Mouse (Mus musculus) MN1 (cell line): ENCODE measurements around the gene Gpr18.

ENCODE experiments used
- DNase-seq: peaks from one replicate; pipeline ENCODE4 v3.0.0-alpha.2; 2016; ENCODE audit warnings: low spot score

Gene Gpr18

GRCm38 (mm10) chr14:121949436-121949835 lies 33.9 kb upstream of the Gpr18 start:
- no peak for DNase-seq

DNA sequence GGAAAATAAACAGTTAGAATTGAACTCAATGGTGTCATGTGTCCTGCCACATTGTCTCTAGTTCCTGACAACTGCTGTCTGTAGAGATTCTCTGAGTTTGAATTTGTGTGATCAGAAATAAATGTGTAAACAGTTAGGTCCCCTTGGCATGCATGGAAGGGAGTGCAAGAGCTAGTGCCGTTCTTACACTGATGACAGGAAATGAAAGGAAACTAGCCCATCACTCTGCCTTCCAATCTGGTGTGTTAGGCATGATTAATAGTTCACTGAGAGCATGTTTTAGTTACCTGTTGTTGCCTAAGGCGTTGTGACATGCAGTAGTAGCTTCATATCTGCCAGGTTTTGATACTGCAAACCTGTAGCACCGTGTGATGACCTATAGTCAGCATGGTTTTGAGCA lies 32.4 kb upstream of the Gpr18 start:
- no peak for DNase-seq

DNA sequence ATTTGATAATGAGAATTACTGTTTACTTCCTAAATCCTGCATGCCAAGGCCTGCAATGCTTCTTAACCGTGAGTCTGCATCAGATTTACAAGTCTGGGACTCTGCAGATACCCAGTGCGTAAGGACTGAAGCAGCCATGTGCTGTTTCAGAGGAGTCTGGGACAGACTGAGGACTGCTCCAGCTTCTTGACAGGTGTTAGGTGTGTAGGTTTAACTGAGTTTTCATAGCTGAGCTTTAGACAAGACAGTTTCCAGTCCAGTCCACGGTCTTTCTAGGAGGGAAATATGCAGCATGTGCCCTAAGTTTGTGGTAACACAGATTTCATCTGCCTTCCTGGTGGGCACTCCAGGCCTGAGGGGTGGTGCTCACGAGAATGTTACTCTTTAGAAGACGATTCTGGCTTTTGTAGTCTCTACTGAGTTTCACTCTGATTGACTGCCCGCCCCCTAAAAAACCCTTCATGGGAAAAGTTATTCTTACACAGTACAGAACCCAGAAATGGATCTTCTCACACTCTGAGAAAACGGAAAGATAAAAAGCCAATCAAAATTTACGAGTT lies 31.7 kb upstream of the Gpr18 start:
- DNase-seq, result no peak

DNA sequence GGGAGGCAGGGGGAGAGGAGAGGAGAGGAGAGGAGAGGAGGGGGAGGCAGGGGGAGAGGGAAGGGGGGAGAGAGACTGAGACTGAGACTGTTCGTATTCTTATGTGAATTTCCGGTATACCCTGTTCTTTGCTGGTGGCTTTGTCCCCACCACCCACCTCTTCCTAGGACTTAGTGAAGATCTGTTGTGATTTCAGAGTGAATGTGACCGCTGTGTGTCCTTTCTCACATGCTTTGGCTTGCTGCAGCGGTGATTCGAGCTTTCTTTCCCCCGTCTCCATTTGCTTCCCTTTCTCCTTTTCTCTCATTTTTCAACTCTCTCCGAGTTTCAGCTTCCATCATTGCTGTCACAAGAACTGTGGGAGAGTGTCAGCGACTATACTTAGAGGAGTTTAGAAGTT lies 31.1 kb upstream of the Gpr18 start:
- DNase-seq, result no peak

DNA sequence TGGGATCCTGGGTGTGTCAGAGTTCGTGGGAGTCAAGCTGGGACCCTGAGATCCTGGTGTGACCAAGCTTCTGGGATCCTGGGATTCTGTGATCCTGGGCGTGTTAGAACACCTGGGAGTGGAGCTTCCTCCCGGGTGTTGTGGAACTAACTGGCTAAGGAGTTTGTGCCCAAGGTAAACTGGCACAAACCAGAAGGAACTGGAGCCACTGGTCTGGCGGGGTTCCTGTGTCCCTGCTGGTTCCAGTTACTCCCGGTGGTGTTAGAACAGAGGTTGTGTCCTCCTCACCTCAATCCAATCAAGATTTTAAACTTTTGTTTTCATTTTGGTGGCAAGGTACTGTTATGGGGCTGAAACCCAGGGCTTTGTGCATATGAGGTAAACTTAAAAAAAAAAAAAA lies 30.6 kb upstream of the Gpr18 start:
- DNase-seq, result no peak

- no peak for DNase-seq
Observed at GRCm38 (mm10) chr14:121939582-121939981, 24.0 kb upstream of the Gpr18 start.

DNA sequence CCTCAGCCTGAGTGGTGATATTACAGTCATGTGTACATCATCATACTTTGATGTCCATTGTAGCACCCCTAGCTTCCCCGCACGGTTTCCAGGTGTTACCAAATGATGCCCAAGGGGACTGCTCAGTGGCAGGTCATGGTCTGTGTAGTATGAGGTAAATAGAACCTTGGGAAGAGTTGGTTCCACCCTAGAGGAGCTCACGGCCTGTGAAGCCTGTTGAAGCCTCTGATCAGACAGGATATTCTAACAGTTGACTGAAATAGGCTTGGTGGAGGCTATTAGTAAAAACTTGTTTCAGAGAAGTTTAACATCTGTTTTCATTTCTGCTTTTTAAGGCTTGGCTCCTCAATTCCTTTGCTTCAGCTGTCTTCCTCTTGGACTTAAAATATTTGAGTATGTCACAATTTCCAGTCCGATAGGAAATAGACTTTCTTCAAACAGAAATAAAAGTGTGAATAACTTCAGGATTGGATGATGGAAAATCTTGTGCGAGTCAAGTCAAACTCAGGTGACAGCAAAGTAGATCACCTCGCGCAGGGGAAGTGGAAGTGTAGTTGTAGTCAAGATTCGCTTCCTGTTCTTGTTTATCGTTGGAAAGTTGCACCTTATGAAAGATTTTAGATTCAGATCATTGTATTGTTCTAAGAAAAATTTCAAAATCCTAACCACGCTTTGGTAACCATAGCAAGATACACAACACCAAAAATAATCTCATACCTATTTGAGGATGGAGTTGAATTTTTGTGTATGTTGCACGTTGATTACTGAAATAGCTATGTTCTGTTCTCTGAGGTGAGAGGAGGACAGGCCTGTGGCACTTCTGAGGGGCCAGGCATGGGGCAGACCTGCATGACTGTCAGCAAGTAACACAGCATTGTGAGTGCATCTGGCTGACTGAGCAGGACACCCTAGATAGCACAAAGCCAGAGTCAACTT lies 22.9 kb upstream of the Gpr18 start:
- DNase-seq, result no peak

GRCm38 (mm10) chr14:121937601-121938255 lies 22.1 kb upstream of the Gpr18 start:
- no peak for DNase-seq

GRCm38 (mm10) chr14:121936856-121937255 lies 21.3 kb upstream of the Gpr18 start:
- DNase-seq, result no peak

GRCm38 (mm10) chr14:121936356-121936755 lies 20.8 kb upstream of the Gpr18 start:
- no peak for DNase-seq

- no peak for DNase-seq
Observed at GRCm38 (mm10) chr14:121934597-121934946, 19.0 kb upstream of the Gpr18 start.

GRCm38 (mm10) chr14:121933906-121934596 lies 18.5 kb upstream of the Gpr18 start:
- DNase-seq, result no peak

DNA sequence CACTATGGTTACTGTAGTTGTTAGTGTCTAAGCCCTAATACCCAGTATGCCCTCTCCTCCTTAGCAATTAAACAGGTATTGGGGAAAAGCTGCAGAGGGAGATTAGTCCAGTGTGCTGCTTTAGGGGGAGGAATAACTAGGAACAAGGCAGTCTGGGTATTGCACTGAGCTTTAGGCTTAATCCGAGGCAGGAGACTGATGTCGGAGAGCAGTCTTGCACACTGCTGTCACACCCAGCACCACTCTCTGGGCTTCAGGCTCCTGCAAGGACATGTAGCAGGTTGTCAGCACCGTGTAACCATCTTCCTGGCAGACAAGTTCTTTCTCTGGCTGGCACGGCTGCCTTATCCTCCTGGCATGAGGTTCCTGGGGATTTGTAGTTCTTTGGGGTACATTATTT lies 16.6 kb upstream of the Gpr18 start:
- no peak for DNase-seq

DNA sequence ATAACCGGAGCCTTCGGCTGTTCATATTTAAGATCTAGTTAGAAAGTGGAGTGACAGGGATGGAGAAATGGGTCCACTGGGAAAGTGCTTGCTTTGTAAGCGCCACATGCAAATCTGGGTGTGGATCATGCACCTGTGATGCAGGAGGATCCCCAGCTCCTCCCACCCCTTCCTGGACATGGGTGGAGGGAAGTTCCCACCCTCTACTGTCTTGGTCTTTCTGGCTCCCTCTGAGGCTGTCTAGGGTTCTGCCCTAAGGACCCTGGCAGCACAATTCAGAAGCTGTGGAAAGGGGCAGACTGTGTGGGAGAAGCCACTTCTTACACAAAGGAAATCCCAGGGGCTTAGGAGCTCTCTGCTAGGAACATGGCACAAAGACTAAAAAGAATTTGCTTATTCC lies 16.0 kb upstream of the Gpr18 start:
- DNase-seq, result no peak

DNA sequence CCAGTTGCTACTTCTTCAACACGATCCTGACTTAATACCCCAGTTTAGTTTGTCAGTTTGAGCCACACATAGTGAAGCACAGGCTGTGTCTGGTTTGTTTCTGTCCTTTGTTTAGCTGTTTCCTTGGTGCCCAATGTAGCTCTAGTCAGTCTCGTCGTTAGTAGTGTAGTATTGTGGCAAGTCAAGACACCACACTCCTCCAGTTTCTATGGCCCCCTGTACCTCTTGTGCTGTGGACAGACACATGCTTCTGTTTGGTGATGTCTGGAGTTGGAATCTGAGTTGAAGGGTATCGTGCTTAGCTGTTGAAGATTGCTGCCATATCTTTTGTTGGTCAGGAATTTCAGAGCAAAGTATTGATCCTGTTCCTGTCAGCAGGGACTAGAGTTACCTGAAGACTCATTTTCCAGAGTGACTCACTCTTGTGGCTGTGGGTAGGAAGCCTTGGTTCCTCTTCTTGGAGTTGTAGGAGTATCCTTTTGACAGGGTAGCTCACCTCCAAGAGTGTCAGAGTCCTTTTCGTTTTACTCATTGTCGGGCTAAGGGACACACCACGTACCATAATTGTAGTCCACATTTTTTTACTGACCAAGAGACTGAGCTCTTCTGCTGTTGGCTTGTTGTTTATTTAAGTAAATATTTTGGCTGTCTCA lies 15.3 kb upstream of the Gpr18 start:
- DNase-seq, result no peak

GRCm38 (mm10) chr14:121929243-121929951 lies 13.8 kb upstream of the Gpr18 start:
- DNase-seq, result no peak

DNA sequence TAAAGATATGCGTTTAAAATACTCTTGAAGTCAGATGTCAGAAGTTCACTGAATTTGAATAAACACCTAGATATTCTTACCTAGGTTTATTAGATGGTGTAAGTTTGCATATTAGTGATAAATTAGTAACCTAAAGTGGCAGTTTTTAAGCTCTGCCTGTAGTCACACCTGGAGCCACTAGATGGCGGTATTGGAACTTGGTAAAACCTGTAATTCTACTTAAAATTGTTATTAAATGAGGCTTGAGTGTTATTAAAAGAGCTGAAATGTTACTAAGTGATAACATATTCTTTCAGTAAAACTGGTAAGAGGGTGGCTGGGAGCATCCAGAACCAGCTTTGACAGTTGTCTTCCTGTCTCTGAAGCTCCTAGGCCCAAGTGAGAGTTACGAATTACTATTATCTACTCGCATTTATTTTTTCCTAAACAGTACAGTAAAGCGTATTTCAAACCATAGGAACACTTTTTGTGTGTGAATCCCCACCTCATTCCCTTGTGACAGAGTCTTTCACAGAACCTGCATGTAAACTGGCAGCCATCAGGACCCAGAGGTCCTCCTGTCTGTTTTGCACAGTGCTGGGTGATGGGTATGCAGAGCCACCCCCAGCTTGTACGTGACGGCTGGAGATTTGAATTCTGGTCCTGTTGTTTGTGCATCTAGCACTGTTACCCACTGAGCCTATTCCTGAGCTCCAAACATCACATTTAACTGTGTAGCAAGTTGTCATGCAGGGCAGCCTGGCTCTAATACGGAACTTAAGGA lies 13.0 kb upstream of the Gpr18 start:
- DNase-seq, result peak; percentile 68

DNA sequence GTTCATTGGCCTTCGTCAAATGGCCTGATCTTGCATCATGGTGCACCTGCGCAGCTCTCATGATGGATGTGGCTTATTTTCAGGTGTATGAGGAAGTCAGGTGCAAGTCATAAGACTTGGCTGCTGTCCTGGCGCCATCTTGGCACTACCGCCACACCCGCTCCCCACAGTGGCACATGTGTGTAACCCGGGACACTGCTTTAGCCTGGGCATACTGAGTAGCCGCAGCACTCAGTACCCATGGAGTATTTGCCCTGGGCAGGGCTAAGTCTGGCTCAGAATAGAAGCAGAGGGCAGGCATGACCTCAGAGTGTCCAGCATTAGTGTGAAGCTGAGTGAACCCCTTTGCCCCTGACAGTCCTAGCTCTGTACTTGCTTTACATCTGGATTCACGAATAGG lies 11.9 kb upstream of the Gpr18 start:
- DNase-seq, result no peak

DNA sequence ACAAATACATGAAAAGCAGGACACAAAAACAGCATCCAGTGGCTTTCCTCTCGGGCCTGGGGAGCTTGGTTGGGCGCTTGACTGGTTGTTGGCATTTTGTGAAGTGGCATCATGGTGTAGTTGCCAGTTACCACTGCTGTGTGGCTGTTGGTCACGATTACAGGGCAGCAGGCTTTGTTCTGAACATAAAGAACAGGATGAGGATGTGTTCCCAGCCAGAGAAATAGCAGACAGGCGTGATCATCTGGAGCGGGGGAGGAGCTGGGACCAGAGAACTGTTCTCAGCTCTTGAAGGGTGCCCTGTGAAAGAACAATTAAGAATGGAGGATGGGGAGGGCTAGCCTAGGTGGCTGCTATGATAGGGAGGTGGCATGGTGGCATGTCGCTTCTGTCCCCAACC lies 11.3 kb upstream of the Gpr18 start:
- DNase-seq, result no peak

DNA sequence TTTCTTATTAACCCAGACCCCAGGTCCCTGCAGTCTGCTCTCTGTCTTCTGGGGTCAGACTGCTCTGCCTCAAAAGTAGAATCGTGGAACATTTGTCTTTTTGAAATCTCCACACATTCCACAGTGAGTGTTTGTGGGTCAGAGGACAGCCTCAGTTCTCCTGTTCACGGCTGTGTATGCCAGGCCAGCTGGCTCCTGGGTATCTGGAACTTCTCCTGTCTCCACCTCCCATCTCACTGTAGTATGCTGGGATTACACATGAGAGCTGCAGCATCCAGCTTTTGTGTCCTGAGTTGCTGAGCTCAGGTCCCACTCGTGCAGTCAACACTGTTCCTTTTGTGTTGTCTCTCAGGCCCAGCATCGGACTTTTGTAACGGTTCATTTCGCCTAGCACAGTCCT lies 9.3 kb upstream of the Gpr18 start:
- no peak for DNase-seq

DNA sequence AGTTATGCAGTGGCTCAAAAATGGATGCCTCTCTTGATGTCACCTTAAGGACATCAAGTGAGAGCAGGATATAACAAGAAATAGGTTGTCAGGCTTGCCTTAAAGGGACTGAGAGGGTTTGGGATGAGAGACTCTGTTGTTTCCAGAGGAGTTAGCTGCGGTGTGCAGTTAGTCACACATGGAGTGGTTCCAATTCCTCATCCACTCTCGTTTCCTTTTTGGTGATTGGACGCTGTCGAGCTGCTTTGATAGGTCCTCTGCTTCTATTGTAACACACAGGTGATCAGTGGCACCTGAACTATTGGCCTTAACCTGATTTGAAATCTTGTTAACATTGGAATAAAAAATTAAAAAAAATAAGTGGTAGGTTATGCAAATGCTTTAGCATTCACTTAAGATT lies 7.2 kb upstream of the Gpr18 start:
- DNase-seq, result no peak
